In genomic region chr19:45067758-45068510, GRCm38 (mm10) we compare ENCODE assay signal across 1 mouse cellular context.
TF ChIP-seq lines count a peak whose summit lies in the region.

No protein-coding gene starts in this region.

TF ChIP-seq in MEL, 35 proteins besides CTCF, POLR2A, EP300 and RAD21 (continued from another document):
- TF ChIP-seq TCF12 (IDR thresholded peaks at IDR 0.05; ENCODE audit: low read depth, low read length) (peak; percentile 93), CHD1 (IDR thresholded peaks at IDR 0.05; ENCODE audit: low read depth, low read length) (no peak), MAX (IDR thresholded peaks at IDR 0.05; ENCODE audit: low read length) (0 out of 2 replicates have a peak, but pooled peaks have one; percentile 41), TBP (IDR thresholded peaks at IDR 0.05; ENCODE audit: low read depth, low read length) (peak; percentile 99), MXI1 (IDR thresholded peaks at IDR 0.05; ENCODE audit: low read depth, low read length) (no peak), RCOR1 (IDR thresholded peaks at IDR 0.05; ENCODE audit: low read depth, low read length) (peak; percentile 71), TAL1 (IDR thresholded peaks at IDR 0.05; ENCODE audit: low read length) (peak; percentile 70), ZNF384 (IDR thresholded peaks at IDR 0.05; ENCODE audit: low read depth, low read length) (no peak; the same call in none of the 2 replicates), ETS1 (IDR thresholded peaks at IDR 0.05; ENCODE audit: low read depth, low read length) (peak; percentile 68), MEF2A (IDR thresholded peaks at IDR 0.05; ENCODE audit: extremely low read depth, insufficient replicate concordance, low read depth, low read length, poor library complexity, severe bottlenecking) (no peak), GATA1 (IDR thresholded peaks at IDR 0.05; ENCODE audit: low read depth, low read length) (peak; percentile 98)
